Mouse (Mus musculus) layer of hippocampus, adult 11-12 months (tissue): ENCODE results near the gene Gm21118.
"Not testable (repeated sequence)": the region's sequence is repeated elsewhere in the genome, so short reads cannot be mapped to it uniquely, and the experiment has no call there.

Source experiments
- DNase-seq: peaks from one replicate; pipeline ENCODE4 v3.0.0; 2022; ENCODE audit warnings: low spot score

Gm21118 gene

DNA sequence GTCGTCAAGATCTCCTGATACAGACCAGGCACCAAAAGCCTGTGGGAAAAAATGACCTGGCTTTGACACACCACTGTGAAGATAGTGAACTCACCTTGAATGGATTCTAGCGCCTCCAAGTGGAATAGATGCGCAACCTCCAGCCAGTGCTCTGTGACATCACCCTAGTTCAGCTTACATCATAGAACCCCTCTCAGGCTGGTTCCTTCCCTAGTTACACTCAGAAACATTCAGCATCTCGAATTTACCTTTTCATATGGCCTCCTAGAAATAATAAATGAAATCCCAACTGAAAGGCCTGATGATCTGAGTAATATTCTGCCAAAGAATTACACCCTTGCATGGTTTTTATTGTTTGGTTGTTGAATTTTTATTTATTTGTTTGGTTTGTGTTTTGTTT, at the start of gene Gm21118:
Gm21118 (minus strand) TSS at position 101 of the 400 bp plus-strand sequence.
- DNase-seq: not testable (repeated sequence)

DNA sequence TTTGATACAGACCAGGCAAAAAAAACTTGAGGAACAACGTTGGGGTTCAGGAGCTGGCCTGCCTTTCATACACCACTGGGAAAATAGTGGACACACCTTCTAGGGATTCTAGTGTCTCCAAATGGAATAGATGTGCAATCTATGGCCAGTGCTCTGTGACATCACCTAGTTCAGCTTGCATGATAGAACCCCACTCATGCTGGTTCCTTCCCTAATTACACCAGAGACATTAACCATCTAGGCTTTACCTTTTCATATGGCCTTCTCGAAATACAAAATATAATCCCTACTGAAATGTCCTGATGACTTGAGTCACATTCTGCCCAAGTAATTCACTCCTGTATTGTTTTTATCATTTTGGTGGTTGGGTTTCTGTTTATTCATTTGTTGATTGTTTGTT, 29.7 kb upstream of the Gm21118 start, which contains the start of the genes Gm29423 and Gm29644:
Gm29423 (minus strand) TSS at position 101 of the 400 bp plus-strand sequence.
Gm29644 (minus strand) TSS at position 157 of the 400 bp plus-strand sequence.
- not testable (repeated sequence) for DNase-seq
